Mouse (Mus musculus) neural tube, embryonic 10.5 days (tissue): ENCODE measurements around the gene Etfb.

Experiments
- DNase-seq: peaks from one replicate; pipeline ENCODE4 v3.0.0-alpha.2; 2017; ENCODE audit warnings: low spot score; ENCODE audit errors: extremely low spot score

The Etfb gene

GRCm38 (mm10) chr7:43448246-43448645, 4.4 kb downstream of the Etfb start:
- DNase-seq = no peak

GRCm38 (mm10) chr7:43449811-43450210, 5.9 kb downstream of the Etfb start:
- no peak for DNase-seq

DNA sequence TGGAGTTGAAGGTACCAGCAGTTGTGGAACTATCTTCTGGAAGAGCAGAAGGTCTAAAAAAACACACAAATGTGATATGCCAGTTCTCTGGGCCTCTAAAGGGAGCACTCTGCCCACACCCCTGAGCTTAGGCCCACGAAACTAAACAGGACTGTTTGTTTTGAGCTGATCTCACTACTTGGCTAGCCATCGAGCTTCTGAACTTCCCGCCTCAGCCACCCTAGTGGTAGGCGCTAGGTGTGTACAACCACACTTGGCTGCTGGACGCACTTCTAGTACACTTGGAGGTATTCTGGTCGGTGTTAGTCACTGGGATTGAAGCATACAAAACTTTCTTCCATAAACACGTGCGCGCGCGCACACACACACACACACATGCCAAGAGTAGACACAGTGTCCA, 7.8 kb downstream of the Etfb start:
- no peak for DNase-seq

DNA sequence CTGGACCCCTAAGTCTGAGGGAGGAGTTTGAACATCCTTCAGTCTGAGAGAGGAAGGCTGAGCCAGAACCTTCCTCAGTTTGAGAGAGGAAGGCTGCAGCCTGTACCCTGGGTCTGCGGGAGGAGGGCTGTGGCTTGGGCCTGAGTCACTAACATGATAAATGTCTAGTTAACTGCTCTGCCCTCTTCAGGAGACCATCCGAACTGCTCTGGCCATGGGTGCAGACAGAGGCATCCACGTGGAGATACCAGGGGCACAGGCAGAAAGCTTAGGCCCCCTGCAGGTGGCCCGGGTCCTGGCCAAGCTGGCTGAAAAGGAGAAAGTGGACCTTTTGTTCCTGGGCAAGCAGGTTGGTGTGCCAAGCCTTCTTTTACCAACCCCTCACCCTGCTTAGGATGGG, 8.7 kb downstream of the Etfb start:
- no peak for DNase-seq

GRCm38 (mm10) chr7:43453599-43454355, 9.9 kb downstream of the Etfb start:
- no peak for DNase-seq

DNA sequence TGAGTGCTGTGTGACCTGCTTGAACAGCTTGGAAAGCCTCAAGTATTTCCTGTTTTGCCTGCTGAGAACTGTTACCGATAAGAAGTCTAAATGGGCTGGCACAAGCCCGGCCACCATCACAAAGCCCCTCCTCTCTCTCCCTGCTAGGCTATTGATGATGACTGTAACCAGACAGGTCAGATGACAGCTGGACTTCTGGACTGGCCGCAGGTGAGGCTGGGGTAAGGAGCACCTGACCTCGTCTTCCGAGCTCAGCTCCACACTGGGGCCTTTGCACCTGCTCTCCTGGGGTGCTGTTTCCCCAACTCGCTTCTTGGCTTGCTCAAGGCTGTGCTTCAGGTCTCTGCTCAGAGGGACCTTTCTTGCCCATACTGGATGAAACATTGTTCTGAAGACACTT, 10.5 kb downstream of the Etfb start:
- DNase-seq = no peak

DNA sequence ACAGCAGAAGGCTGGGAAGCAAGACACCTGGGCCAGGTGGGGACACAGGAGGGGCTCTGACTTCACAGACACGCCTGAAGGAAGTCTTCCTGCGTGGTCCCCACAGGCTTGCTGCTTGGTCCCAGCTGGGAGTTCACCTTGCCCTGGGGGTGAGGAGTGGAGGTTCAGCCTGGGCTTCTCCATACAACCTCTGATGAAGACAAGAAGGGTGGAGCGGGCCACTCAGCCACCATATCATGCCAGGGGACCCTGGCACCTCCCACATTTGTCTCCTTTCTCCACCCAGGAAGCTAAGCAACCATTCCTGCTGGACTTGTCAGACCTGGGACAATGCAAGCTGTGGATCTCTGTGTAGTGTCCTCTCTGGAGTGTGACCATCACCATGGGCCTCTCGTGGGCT, 19.0 kb downstream of the Etfb start, which contains the start of gene Vsig10l:
Gene Vsig10l (plus strand): TSS at position 301 of the 400 bp plus-strand sequence.
- DNase-seq = no peak

GRCm38 (mm10) chr7:43463976-43464375, 20.1 kb downstream of the Etfb start:
- no peak for DNase-seq

DNA sequence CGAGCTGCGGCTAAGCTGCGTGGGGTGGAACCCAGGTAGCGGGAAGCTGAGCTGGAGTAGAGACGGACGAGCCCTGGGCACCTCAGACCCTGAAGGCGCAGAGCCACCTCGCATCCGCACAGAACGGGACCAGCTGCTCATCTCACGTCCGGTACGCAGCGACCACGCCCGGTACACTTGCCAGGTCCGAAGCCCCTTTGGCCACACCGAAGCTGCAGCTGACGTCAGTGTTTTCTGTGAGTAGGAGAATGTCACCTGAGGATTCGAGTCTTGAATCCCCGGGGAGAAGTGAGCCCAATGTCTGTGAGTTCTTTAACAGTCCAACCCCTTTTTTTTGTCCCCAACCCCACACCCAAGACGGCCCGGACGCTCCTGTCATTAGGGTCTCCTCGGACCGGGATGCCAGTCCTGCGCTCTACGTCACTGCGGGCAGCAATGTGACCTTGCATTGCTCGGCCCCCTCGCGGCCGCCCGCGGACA, 21.0 kb downstream of the Etfb start:
- DNase-seq = no peak

- DNase-seq = peak; percentile 78
Measured at GRCm38 (mm10) chr7:43465344-43466098, 21.6 kb downstream of the Etfb start.

- DNase-seq = peak; percentile 78
Measured at GRCm38 (mm10) chr7:43466099-43466694, 22.3 kb downstream of the Etfb start.

- DNase-seq = peak; percentile 63
Measured at GRCm38 (mm10) chr7:43470373-43470772, 26.5 kb downstream of the Etfb start.

DNA sequence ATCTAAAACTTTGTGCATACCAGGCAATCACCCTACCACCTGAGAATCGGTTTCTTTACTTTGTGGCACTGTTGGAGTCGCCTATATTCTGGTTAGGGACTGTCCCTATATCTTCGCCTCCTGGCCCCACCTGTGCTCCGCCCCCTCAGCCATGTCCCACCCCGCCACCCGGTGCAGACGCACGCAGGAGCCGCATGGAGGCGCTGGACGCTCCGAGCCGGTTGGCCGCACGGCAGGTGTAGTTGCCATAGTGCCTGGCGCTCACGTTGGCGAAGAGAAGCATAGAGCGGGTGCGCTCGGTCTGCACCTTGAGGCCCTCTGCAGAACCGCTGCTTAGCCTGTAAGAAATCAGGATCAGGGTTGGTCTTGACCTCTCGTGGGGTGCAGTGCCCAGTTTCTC, 31.8 kb downstream of the Etfb start:
- no peak for DNase-seq

GRCm38 (mm10) chr7:43476376-43476775, 32.5 kb downstream of the Etfb start:
- no peak for DNase-seq

- no peak for DNase-seq
Measured at GRCm38 (mm10) chr7:43481191-43481590, 37.3 kb downstream of the Etfb start.

DNA sequence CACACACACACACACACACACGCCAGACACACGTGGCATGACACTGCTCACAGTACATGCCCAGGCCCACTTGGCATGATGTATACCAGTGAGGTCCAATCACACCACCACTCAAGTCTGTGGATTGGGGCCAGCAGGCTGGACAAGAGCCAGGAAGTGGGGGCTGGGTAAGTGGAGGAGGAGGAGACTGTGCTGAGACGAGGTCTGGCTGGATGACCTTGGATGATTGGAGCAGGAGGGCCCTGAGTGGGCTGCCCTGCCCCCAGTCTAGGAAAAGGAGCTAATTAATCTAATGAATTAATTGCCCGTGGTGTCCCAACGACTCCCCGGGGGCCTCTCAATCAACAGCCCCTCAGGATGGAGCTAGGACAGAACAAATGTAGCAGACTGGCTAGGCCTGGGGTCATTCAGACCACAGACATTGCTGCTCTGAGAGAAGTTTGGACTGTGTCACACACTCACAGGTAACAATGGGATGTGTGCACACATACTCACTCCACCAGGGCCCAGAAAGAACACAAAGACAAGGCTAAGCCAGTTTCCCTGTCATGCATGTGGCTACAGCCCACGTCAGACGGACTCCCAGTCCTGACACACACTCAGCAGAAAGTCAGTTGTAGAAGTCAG, 38.3 kb downstream of the Etfb start:
- DNase-seq = peak; percentile 21

DNA sequence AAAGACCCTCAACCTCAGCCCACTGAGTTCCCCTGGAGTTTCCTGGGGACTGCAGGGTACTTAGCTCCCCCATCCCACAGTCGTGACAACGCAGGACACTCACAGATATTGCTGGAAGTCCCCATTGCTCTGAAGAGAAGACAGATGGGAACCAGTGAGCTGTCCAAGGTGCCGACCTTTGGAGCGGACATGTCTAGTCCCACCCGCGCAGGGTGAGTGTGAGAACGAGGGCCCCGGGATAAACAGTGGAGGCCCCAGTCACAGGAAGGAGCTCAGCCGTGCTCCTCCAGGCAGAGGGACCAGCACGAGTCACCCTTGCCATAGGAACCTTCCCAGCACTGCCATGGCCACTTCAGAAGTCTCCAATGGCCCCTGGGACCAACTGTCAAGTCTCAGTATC, 39.4 kb downstream of the Etfb start:
- DNase-seq = peak; percentile 32

DNA sequence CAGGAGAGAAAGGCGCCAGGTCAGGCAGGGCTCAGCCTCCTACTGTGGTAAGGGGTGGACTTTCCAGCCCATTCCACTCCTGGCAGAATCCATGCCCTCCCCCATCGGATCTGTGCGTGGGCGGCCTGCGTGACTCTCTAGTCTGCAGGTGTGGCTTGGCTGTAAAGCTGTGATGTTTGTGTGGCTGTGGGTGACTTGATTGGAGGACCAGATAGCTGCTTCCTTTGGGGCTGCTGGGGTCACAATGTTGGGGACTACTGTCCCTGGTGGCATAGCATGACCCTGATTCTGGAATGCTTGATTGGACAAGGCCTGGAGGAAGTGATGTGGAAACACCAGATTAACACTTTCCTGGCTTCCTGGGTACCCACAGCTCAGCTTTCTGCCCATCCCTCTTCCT, 44.8 kb downstream of the Etfb start:
- no peak for DNase-seq

- DNase-seq = peak; percentile 32
Measured at GRCm38 (mm10) chr7:43489631-43490125, 45.8 kb downstream of the Etfb start, which contains the start of gene Iglon5. TSS of gene Iglon5 (minus strand) at chr7:43490075.

- DNase-seq = peak; percentile 83
Measured at GRCm38 (mm10) chr7:43490182-43490584, 46.3 kb downstream of the Etfb start.

- no peak for DNase-seq
Measured at GRCm38 (mm10) chr7:43490861-43491260, 47.0 kb downstream of the Etfb start.
